Mouse (Mus musculus) layer of hippocampus, adult 11-12 months (tissue): Measurements from ENCODE around the gene Slc34a1.

Experiments used
- DNase-seq: peaks from one replicate; pipeline ENCODE4 v3.0.0; 2022; ENCODE audit warnings: low spot score

Slc34a1 gene

GRCm38 (mm10) chr13:55398088-55398487, at the start of gene Slc34a1:
Gene Slc34a1 (plus strand): TSS chr13:55398187.
- no peak for DNase-seq

GRCm38 (mm10) chr13:55361145-55361544, 36.8 kb upstream of the Slc34a1 start:
- DNase-seq, result no peak

DNA sequence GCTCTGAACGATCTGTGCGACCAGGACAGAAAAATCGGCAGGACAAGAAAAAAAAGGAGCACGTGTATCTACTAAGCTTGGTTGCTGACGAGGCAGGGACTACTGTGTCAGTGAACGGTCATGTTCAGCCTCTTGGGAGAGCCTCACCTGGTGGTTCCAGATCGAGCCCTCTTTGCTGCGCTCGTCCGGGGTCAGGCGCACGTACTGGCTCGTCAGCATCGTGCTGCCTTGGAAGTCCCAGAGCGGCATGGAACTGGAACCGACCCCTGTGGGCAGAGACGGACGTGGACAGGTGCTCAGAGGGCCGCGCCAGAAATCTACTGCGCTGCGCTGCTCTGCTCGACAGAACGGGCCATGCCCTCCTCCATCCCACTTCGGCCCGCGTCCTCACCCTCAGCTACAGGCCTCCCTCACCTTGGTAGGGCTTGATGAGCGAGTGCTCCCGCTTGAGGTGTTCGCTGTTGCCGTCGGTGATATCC, 36.0 kb upstream of the Slc34a1 start:
- DNase-seq, result no peak

- peak; percentile 98 for DNase-seq
Measured at GRCm38 (mm10) chr13:55362453-55363060, 35.4 kb upstream of the Slc34a1 start, which contains the start of gene Lman2. Gene Lman2 (minus strand): TSS chr13:55362783.

DNA sequence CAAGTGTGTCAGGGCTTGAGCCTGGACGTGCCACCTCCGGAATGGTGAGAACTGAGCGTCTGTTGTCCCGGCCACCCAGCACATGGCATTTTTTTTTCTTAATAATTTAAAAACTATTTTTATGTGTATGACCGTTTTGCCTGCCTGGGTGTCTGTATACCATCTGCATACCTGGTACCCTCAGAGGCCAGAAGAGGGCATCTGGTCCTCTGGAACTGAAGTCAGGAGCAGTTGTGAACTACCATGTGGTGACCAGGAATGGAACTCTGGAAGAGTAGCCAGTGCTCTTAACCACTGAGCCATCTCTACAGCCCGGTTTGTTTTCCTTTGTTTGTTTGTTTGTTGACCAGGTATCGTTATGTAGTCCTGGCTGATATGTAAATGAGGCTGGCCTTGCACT, 29.6 kb upstream of the Slc34a1 start:
- no peak for DNase-seq

- peak; percentile 70 for DNase-seq
Measured at GRCm38 (mm10) chr13:55369531-55370114, 28.4 kb upstream of the Slc34a1 start, which contains the start of gene Rgs14. Gene Rgs14 (plus strand): TSS chr13:55369732.

DNA sequence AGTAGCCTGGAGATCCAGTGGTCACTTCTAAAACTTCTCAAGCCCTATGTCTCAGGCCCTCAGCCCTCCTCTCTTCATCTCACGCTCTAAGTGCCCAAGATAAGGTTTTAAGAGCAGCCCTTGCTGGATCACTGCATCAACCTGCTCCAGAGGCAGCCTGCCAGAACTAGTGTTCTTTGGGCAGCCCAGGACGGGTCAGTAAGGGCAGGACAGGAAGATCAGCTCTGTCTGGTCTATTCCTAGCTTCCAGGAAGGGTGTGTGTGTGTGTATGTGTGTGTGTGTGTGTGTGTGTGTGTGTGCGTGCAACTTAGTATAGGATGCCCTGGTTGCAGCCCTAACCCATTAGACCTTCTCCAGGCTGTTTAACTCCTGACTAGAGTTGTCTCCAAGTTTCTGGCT, 27.8 kb upstream of the Slc34a1 start:
- no peak for DNase-seq

GRCm38 (mm10) chr13:55371007-55371681, 26.8 kb upstream of the Slc34a1 start:
- peak; percentile 75 for DNase-seq

DNA sequence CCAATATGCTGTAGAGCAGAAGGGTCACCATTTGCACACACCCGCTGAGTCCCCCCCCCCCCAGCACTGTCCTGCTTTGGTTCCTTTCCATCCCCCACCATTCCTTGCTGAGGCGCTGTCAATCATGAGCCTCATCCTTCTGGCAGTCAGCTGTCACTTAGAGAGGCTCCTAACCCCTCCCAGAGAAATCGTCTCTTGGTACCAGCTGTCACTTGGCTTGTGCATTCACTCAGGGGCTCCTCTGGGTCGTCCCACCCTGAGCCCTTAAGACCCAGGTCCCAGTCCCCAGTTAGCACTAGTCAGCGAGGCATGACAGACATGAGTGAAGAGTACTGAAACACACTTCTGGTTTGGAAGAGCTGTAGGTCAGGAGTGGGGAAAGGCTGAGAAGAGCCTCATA, 26.2 kb upstream of the Slc34a1 start:
- DNase-seq, result no peak

DNA sequence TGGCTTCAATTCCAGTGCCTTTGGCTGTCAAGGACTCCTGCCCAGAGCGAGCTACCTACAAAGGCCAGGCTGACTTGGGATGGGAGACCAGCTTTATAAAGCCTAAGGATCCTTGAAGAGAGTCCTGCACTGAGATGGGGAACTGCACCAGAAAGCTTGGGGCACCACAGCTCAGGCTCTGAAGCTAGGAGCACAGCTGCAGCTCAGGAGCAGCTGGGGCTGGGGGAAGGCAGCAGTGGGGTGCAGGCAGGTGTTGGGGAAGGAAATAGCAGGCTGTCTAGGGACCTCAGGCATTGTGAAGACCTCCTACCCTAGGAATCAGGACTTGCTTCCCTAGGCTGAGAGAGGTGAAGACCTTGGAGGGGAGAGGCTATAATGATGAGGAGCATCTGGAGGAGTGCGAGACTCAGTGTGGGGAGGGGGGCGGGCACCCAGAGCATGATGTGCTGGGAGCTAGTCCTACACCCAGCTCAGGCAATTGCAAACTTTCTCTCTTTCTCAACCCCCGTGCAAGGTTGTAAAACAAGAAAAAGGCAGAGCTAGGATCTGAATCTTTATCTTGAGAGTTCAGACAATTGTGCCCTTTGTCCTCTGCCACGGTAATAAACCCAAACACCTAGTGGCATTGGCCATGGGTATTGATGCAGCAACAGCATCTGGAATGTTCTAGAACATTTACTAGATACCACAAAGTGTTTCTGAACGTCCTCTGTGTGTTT, 23.6 kb upstream of the Slc34a1 start:
- DNase-seq, result no peak

DNA sequence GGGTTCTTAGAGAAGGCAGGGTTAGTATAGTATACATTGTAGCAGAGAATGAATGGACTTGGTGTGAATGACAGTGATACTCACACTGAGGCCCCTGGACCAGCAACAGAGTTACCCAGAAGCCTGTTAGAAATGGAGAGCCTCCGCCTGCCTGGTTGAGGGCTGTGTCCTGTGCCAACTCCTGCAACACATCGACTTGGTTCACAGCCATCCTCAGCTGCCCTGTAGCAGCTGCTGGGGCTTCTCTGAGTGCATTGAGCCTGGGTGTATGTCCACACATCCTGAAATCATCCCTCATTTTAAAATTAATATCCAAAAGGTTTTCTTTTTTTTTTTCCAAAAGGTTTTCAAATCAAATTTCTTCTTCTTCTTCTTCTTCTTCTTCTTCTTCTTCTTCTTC, 22.1 kb upstream of the Slc34a1 start:
- no peak for DNase-seq

DNA sequence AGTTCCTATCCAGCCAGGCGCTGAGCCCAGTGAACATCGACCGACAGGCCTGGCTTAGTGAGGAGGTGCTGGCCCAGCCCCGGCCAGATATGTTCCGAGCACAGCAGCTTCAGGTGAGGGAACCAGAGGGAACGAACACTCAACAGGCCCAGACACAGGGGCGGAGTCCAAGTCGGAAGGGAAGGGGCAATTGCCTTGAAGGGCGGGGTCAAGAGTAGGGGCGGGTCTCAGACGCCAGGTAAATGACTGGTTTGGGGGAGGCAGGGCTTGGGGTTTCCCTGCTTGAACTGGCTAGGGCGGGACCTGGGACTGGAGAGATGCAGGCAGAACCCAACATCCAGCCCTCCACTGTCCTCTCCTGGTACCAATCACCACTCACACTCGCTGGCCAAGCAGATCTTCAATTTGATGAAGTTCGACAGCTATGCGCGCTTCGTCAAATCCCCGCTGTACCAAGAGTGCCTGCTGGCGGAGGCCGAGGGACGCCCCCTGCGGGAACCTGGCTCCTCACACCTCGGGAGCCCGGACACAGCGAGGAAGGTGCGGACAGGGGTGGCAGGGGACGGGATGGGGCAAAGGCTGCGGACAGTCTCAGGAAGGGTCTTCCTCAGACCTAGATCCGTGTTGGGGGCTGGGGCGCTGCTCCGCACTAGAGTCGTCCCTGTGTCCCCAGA, 18.9 kb upstream of the Slc34a1 start:
- no peak for DNase-seq

GRCm38 (mm10) chr13:55381790-55382189, 16.2 kb upstream of the Slc34a1 start:
- peak; percentile 80 for DNase-seq

DNA sequence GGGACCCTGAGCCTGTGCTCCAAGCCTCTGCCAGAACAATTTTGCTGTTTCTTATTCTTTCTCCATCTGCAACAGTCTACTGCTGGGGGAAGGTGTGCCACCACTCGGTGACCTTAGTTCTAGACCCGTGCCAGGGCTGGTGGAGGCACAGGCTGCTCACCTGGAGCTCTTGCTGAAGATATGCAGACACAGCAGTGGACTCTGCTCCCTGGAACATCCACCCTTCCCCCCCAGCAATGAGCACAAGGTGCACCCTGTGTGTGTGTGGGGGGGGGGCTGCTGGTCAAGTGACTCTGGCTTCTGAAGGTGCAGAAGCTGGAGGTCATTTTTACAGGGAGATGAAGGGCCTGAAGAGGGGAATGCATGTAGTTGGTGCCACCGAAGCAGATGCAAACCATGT, 7.3 kb upstream of the Slc34a1 start:
- DNase-seq, result no peak

- no peak for DNase-seq
Measured at GRCm38 (mm10) chr13:55391626-55392029, 6.4 kb upstream of the Slc34a1 start.

DNA sequence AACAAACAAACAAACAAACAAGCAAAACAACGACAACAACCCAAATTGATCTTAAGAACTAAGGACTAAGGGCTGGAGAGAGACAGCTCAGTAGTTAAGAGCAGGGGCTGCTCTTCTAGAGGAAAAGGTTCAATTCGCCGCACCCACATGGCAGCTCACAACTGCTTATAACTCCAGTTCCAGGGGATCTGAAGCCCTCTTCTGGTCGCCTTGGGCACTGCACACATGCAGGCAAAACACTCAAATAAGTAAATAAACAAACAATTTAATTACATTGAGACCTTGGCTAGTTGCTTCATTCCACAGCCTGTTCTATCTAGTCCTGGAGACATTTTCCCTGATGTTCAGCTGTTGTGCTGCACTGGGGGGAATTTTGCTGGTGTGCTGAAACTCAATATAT, 5.1 kb upstream of the Slc34a1 start:
- no peak for DNase-seq

- DNase-seq, result no peak
Measured at GRCm38 (mm10) chr13:55399300-55400038, 1.5 kb downstream of the Slc34a1 start.

GRCm38 (mm10) chr13:55400039-55400346, 2.0 kb downstream of the Slc34a1 start:
- no peak for DNase-seq

DNA sequence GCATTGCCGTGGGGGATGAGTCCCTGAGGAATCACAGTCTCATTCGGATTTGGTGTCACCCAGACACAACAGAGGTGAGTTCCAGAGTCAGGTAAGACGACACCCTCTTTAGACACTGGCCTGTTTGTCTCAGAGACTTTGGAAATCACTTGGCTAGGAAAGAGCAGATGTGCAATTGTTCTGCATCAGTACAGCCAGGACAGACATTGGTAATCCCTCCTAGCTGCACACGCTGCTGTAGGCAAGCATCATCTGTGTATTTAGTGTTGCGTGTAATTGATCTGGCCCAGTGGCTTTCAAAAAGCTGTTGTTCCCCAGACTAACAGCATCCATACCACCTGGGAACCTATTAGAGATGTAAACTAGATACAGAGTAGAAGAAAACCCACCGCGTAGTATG, 5.3 kb downstream of the Slc34a1 start:
- DNase-seq, result no peak

- no peak for DNase-seq
Measured at GRCm38 (mm10) chr13:55403935-55404852, 6.2 kb downstream of the Slc34a1 start.
